ENCODE assay signal across 23 mouse cellular contexts in genomic region chr13:32968996-32969640, GRCm38 (mm10). TPM values are rescaled to one million over a fixed set of nuclear protein-coding genes. Genes with fewer than 3 reads are reported as not detected.
A peak's percentile ranks its signal among the peaks of the same experiment; 100 is the strongest.
DNase-seq lines count a peak whose midpoint lies in the region; ATAC-seq and TF ChIP-seq lines count a peak whose summit lies in the region.
"Had no signal": no experiment of that assay in that cellular context is flagged by ENCODE, and none has a peak within 500 bp of the region (broad histone marks: within the 10 kb centered on the region; RNA-seq: fewer than 3 reads in every experiment).

No protein-coding gene starts in this region.

- H3K4me1 ChIP-seq in heart, embryonic 11.5 days (ENCODE audit: control insufficient read depth, insufficient read depth, low read length): peaks cover 3% of the 10 kb centered on the region; the same call in 1 of the 2 replicates
- H3K4me1 ChIP-seq in stomach, embryonic 15.5 days: peaks cover 12% of the 10 kb centered on the region; the same call in 1 of the 2 replicates
- no peaks in the 10 kb centered on the region for H3K4me1 ChIP-seq in stomach, postnatal 0 days (replicated peaks; ENCODE audit: control insufficient read depth, insufficient read depth)
- peaks cover 63 to 71% of the 10 kb centered on the region in 2 experiments for H3K4me1 ChIP-seq in liver, embryonic 14.5 days (replicated peaks; ENCODE audit: control insufficient read depth in 2 of 2, insufficient read depth in 2 of 2, low read length in 1 of 2)

- H3K27ac ChIP-seq in heart, embryonic 11.5 days (ENCODE audit: low read depth, low read length): 0 out of 2 replicates have a peak overlapping the region, but pooled peaks have one; percentile 22
- no peak overlapping the region for H3K27ac ChIP-seq in stomach, embryonic 15.5 days
- no peak overlapping the region for H3K27ac ChIP-seq in stomach, postnatal 0 days (replicated peaks)
- peak overlapping the region; percentile 97 for H3K27ac ChIP-seq in liver, embryonic 14.5 days
- H3K27ac ChIP-seq: hindbrain, embryonic 14.5 days had no signal

- H3K36me3 ChIP-seq in heart, embryonic 11.5 days (ENCODE audit: control insufficient read depth, insufficient read depth, low read length): no peaks in the 10 kb centered on the region
- no peaks in the 10 kb centered on the region for H3K36me3 ChIP-seq in stomach, embryonic 15.5 days
- H3K36me3 ChIP-seq in stomach, postnatal 0 days (ENCODE audit: control insufficient read depth, insufficient read depth, low read length): no peaks in the 10 kb centered on the region
- H3K36me3 ChIP-seq in liver, embryonic 14.5 days (replicated peaks; ENCODE audit: control insufficient read depth, insufficient read depth, low read depth): no peaks in the 10 kb centered on the region

- intact Hi-C loops in heart, postnatal 14 days (cut with DNase I): loop anchor here (5.0 kb wide), 2 partner anchors 33 to 103 kb away; partner anchors contain the start of gene Serpinb9

- no peak for TF ChIP-seq EP300 in stomach, postnatal 0 days (optimal IDR thresholded peaks at IDR 0.05)
- no peak for TF ChIP-seq EP300 in liver, embryonic 14.5 days (IDR thresholded peaks at IDR 0.05; ENCODE audit: low read depth)

- no peaks in the 10 kb centered on the region for H3K9me3 ChIP-seq in heart, embryonic 11.5 days (replicated peaks; ENCODE audit: control insufficient read depth, low read length)
- H3K9me3 ChIP-seq in stomach, embryonic 15.5 days: no peaks in the 10 kb centered on the region
- H3K9me3 ChIP-seq in stomach, postnatal 0 days (ENCODE audit: control insufficient read depth, low read length): no peaks in the 10 kb centered on the region
- H3K9me3 ChIP-seq in liver, embryonic 14.5 days (ENCODE audit: control insufficient read depth, low read length): no peaks in the 10 kb centered on the region
- H3K9me3 ChIP-seq: heart, embryonic 12.5 days had no signal

- no peak for DNase-seq in heart, postnatal 14 days
- DNase-seq in stomach, postnatal 0 days (ENCODE audit: low spot score): no peak
- DNase-seq in liver, embryonic 14.5 days (ENCODE audit: low read depth in 3 of 3, low spot score in 3 of 3): peak in 1 of 3 experiments; percentile 40
- no peak for DNase-seq in kidney, postnatal 10 days
- DNase-seq in urinary bladder, postnatal 14 days (ENCODE audit: low spot score): no peak
- DNase-seq in ovary, postnatal 10 days (ENCODE audit: low spot score): no peak
- DNase-seq: adrenal gland, adult 8-10 months; cerebellum, adult 9-11 months; forebrain, postnatal 0 days; layer of hippocampus, postnatal 36 days; lung, postnatal 14 days; right cerebral cortex, postnatal 4 days; thymus, postnatal 14 days had no signal

- 67% methylated on average over 4 of the region's 4 CpGs for WGBS in heart, embryonic 11.5 days (ENCODE audit: insufficient replicate concordance)
- WGBS in stomach, embryonic 15.5 days: 60% methylated on average over 4 of the region's 4 CpGs
- 54% methylated on average over 4 of the region's 4 CpGs for WGBS in stomach, postnatal 0 days
- 25% methylated on average over 4 of the region's 4 CpGs for WGBS in liver, embryonic 14.5 days (ENCODE audit: insufficient replicate concordance)

- ATAC-seq in heart, embryonic 11.5 days (replicated peaks; ENCODE audit: insufficient number of reproducible peaks, low FRiP score, low TSS enrichment): peak; percentile 39; the same call in 1 of the 2 replicates
- ATAC-seq in stomach, embryonic 15.5 days (ENCODE audit: insufficient read depth, low FRiP score, low read depth): peak; percentile 74; the same call in 1 of the 2 replicates
- no peak for ATAC-seq in stomach, postnatal 0 days (ENCODE audit: low FRiP score, low TSS enrichment)
- ATAC-seq in liver, embryonic 14.5 days (ENCODE audit: insufficient read depth): peak; percentile 78
- ATAC-seq: CD4-positive, CD25-positive, alpha-beta regulatory T cell, adult 4 months; forebrain, postnatal 0 days; midbrain, embryonic 16.5 days; Patski had no signal

- no peak for TF ChIP-seq CTCF in stomach, postnatal 0 days (IDR thresholded peaks at IDR 0.05; ENCODE audit: low read depth)
- TF ChIP-seq CTCF in liver, embryonic 14.5 days (IDR thresholded peaks at IDR 0.05; ENCODE audit: low read depth): no peak

- no peaks in the 10 kb centered on the region for H3K27me3 ChIP-seq in heart, embryonic 11.5 days (ENCODE audit: control insufficient read depth, insufficient read depth, low read length)
- H3K27me3 ChIP-seq in stomach, embryonic 15.5 days (replicated peaks): no peaks in the 10 kb centered on the region
- H3K27me3 ChIP-seq in stomach, postnatal 0 days (ENCODE audit: control insufficient read depth, insufficient read depth, low read length): no peaks in the 10 kb centered on the region
- no peaks in the 10 kb centered on the region for H3K27me3 ChIP-seq in liver, embryonic 14.5 days (ENCODE audit: control insufficient read depth, insufficient read depth, low read length)
- H3K27me3 ChIP-seq: heart, embryonic 12.5 days; Patski had no signal

- peak overlapping the region; percentile 27; the same call in 1 of the 2 replicates for H3K4me2 ChIP-seq in heart, embryonic 11.5 days
- no peak overlapping the region for H3K4me2 ChIP-seq in stomach, embryonic 15.5 days
- H3K4me2 ChIP-seq in stomach, postnatal 0 days (replicated peaks; ENCODE audit: low read depth): no peak overlapping the region
- H3K4me2 ChIP-seq in liver, embryonic 14.5 days (ENCODE audit: low read depth): peak overlapping the region; percentile 91
- H3K4me2 ChIP-seq: heart, embryonic 12.5 days; hindbrain, embryonic 14.5 days had no signal

- no peak overlapping the region for H3K9ac ChIP-seq in heart, embryonic 11.5 days (ENCODE audit: low read depth, low read length)
- H3K9ac ChIP-seq in stomach, embryonic 15.5 days: no peak overlapping the region
- H3K9ac ChIP-seq in stomach, postnatal 0 days (ENCODE audit: low read length): no peak overlapping the region
- H3K9ac ChIP-seq in liver, embryonic 14.5 days (replicated peaks): peak overlapping the region; percentile 92
- H3K9ac ChIP-seq: forebrain, postnatal 0 days; heart, embryonic 12.5 days; hindbrain, embryonic 14.5 days had no signal

- H3K4me3 ChIP-seq in heart, embryonic 11.5 days (ENCODE audit: low read depth, low read length): no peak overlapping the region
- no peak overlapping the region for H3K4me3 ChIP-seq in stomach, embryonic 15.5 days (replicated peaks)
- H3K4me3 ChIP-seq in stomach, postnatal 0 days (ENCODE audit: low read depth, low read length): no peak overlapping the region
- peak overlapping the region; percentile 55 to 60 for H3K4me3 ChIP-seq in liver, embryonic 14.5 days (ENCODE audit: insufficient read depth in 1 of 2, low read depth in 2 of 2, low read length in 2 of 2)
- H3K4me3 ChIP-seq: heart, embryonic 12.5 days had no signal

RNA-seq across cellular contexts. Expression of gene Serpinb6b, which starts 4.1 kb away (rescaled TPM):
- 15.7 and 19.3 TPM in 2 replicates for polyA plus RNA-seq in heart, embryonic 11.5 days (2014; fragmentation: Nextera tagmentation; extraction: Ambion mirVana)
- total RNA-seq in heart, postnatal 14 days (2021): 10 to 100 TPM; 24.9 to 27.8 TPM
- polyA plus RNA-seq in stomach, embryonic 15.5 days (2015; fragmentation: Nextera tagmentation; extraction: Ambion mirVana): 4.7 and 5.7 TPM in 2 replicates
- 7.7 and 9.5 TPM in 2 replicates for polyA plus RNA-seq in stomach, postnatal 0 days (2015; fragmentation: Nextera tagmentation; extraction: Ambion mirVana)
- 2.2 and 4.2 TPM in 2 replicates for polyA plus RNA-seq in liver, embryonic 14.5 days (2012; rRNA removed)
- 5.3 and 5.5 TPM in 2 replicates for polyA plus RNA-seq in liver, embryonic 14.5 days (2014; fragmentation: Nextera tagmentation; extraction: Ambion mirVana)

RNA-seq across cellular contexts. Expression of gene Serpinb9, which starts 33.9 kb away (rescaled TPM):
- polyA plus RNA-seq in heart, embryonic 11.5 days (2014; fragmentation: Nextera tagmentation; extraction: Ambion mirVana): 5.8 and 7.9 TPM in 2 replicates
- 1 to 10 TPM; 7.8 to 8.6 TPM for total RNA-seq in heart, postnatal 14 days (2021)
- 9.4 and 10.2 TPM in 2 replicates for polyA plus RNA-seq in stomach, embryonic 15.5 days (2015; fragmentation: Nextera tagmentation; extraction: Ambion mirVana)
- polyA plus RNA-seq in stomach, postnatal 0 days (2015; fragmentation: Nextera tagmentation; extraction: Ambion mirVana): 5.5 and 6.3 TPM in 2 replicates
- 0.77 and 1.0 TPM in 2 replicates for polyA plus RNA-seq in liver, embryonic 14.5 days (2012; rRNA removed)
- polyA plus RNA-seq in liver, embryonic 14.5 days (2014; fragmentation: Nextera tagmentation; extraction: Ambion mirVana): 2.5 and 2.7 TPM in 2 replicates

RNA-seq across cellular contexts. Expression of gene Serpinb9b, which starts 58.1 kb away (rescaled TPM):
- polyA plus RNA-seq in heart, embryonic 11.5 days (2014; fragmentation: Nextera tagmentation; extraction: Ambion mirVana): 0.72 and 0.96 TPM in 2 replicates
- under 1 TPM; 0.12 to 0.41 TPM for total RNA-seq in heart, postnatal 14 days (2021)
- 0.13 TPM in 1 of 2 replicates, not detected in the other for polyA plus RNA-seq in stomach, embryonic 15.5 days (2015; fragmentation: Nextera tagmentation; extraction: Ambion mirVana)
- polyA plus RNA-seq in stomach, postnatal 0 days (2015; fragmentation: Nextera tagmentation; extraction: Ambion mirVana): 2.7 and 4.9 TPM in 2 replicates
- 0.02 and 0.04 TPM in 2 replicates for polyA plus RNA-seq in liver, embryonic 14.5 days (2012; rRNA removed)
- not detected in 2 replicates for polyA plus RNA-seq in liver, embryonic 14.5 days (2014; fragmentation: Nextera tagmentation; extraction: Ambion mirVana)
- total RNA-seq: gastrocnemius, adult 18-20 months; layer of hippocampus, postnatal 36 days; left cerebral cortex, postnatal 25 days had no signal
- polyA plus RNA-seq: kidney, embryonic 16.5 days had no signal

Comparison
In these comparisons a context has a peak if more than half of its experiments do, and no peak if none do; other contexts are left out.
1. H3K27ac ChIP-seq: peak in heart, embryonic 11.5 days (single experiment) and liver, embryonic 14.5 days (single experiment); none in stomach, embryonic 15.5 days (single experiment) and stomach, postnatal 0 days (single experiment).
2. H3K4me2 ChIP-seq: peak in heart, embryonic 11.5 days (single experiment) and liver, embryonic 14.5 days (single experiment); none in stomach, embryonic 15.5 days (single experiment) and stomach, postnatal 0 days (single experiment).
3. H3K4me3 ChIP-seq: peak in liver, embryonic 14.5 days (2 of 2); none in heart, embryonic 11.5 days (single experiment), stomach, embryonic 15.5 days (single experiment) and stomach, postnatal 0 days (single experiment).